Mouse (Mus musculus) heart, postnatal 10 days (tissue): Measurements from ENCODE around the gene Olfr724. TPM values are rescaled to one million over a fixed set of nuclear protein-coding genes. Genes with fewer than 3 reads are reported as not detected.
"Not testable (repeated sequence)": the region's sequence is repeated elsewhere in the genome, so short reads cannot be mapped to it uniquely, and the experiment has no call there.

Experiments
- DNase-seq, 2 experiments: peaks; one replicate each; pipeline ENCODE4 v3.0.0; 2021
- intact Hi-C: fragments of 180-260 bp; cut with DNase I; formaldehyde crosslinking; loops from one replicate; pipeline ENCODE4 v1.15.1; 2025
- total RNA-seq, 2 experiments: library from RNA; stranded (reverse); gene quantifications; 2 replicates each; pipeline ENCODE4 v1.2.3; 2021

Gene Olfr724
- not detected for total RNA-seq

DNA sequence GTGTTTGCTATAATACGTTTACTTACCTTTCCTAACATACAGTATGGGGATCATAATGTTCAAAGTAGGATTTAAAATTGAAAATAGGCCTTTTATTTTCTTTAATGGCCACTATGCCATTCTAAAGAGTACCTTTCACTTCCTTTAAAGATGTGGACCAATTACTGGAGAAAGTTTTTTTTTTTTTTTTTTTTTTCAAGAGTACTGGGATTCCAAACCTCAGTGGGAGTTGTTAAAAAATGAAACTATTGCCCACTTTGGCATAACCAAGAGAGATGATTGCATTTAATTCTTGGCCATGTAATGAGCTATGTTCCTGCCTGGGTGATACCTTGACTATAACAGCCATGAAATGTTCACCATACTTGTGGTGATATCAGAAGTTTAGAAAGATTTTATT, at the start of gene Olfr724:
Olfr724 (minus strand) TSS at position 101 of the 400 bp plus-strand sequence.
- DNase-seq, intact Hi-C loops: not testable (repeated sequence)

DNA sequence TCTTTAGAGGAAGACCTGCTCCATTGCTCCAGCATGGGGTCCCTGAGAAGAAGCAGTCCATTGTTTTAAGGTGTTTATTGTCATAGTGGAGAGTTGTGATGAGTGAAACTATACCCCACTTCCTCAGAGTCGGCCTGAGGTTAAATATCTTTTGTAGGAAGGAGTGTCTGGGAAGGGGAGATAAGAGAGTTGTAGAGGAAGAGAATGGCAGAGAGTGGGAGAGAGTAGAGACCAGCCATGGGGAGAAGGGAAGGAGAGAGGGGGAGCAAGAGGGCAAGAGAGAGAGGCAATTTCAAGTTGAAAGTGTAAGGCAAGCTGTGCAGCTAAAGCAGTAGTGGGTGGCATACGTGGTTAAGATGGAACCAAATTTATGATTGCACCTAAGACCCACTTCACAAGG, 7.2 kb downstream of the Olfr724 start:
- intact Hi-C loops: no loop called here

DNA sequence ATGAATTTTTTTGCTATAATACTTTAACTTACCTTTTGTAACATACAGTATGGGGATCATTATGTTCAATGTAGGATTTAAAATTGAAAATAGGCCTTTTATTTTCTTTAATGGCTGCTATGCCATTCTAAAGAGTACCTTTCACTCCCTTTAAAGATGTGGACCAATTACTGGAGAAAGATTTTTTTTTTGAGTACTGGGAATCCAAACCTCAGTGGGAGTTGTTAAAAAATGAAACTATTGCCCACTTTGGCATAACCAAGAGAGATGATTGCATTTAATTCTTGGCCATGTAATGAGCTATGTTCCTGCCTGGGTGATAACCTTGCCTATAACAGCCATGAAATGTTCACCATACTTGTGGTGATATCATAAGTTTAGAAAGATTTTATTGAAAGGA, 31.4 kb downstream of the Olfr724 start, which contains the start of gene Olfr723:
Olfr723 (minus strand) TSS at position 101 of the 400 bp plus-strand sequence.
- intact Hi-C loops: loop anchor here (5.0 kb wide), 1 partner anchor 36 kb away; no protein-coding TSS in a partner anchor
- DNase-seq: not testable (repeated sequence)

More for the DNA sequence above, 7.2 kb downstream of the Olfr724 start:
- no peak for DNase-seq

Other genes starting within 250 kb of the Olfr724 start
- gene Armh4, start 179.9 kb downstream of the Olfr724 start, total RNA-seq: 1 to 10 TPM; 4.1 to 4.9 TPM
- not detected for gene Olfr722, start 61.3 kb downstream of the Olfr724 start, total RNA-seq
- not detected for gene Olfr723, start 31.5 kb downstream of the Olfr724 start, total RNA-seq
- gene Olfr725, start 77.1 kb upstream of the Olfr724 start, total RNA-seq: not detected
- gene Olfr726, start 127.7 kb upstream of the Olfr724 start, total RNA-seq: not detected
- gene Olfr727, start 159.9 kb upstream of the Olfr724 start, total RNA-seq: not detected
- gene Olfr728, start 179.4 kb upstream of the Olfr724 start, total RNA-seq: not detected
- not detected for gene Olfr729, start 189.6 kb upstream of the Olfr724 start, total RNA-seq
- gene Olfr730, start 224.9 kb upstream of the Olfr724 start, total RNA-seq: not detected